Mouse (Mus musculus) forebrain, embryonic 16.5 days (tissue): Measurements from ENCODE around the gene Lpin1. TPM values are rescaled to one million over a fixed set of nuclear protein-coding genes. Genes with fewer than 3 reads are reported as not detected.
A peak's percentile ranks its signal among the peaks of the same experiment; 100 is the strongest.

Experiments used
- ATAC-seq: fragments of 200-750 bp; cut with Nextera tagmentation; 2 replicates; pipeline ENCODE4 v1.8.0; 2017; ENCODE audit warnings: mild to moderate bottlenecking, moderate library complexity
- H3K27ac ChIP-seq: fragments of 300-500 bp; sonication (generic); 2 replicates; pipeline ENCODE4 v1.5.1; 2014; ENCODE audit warnings: low read length, control low read depth
- H3K27me3 ChIP-seq: fragments of 300-500 bp; sonication (generic); replicated peaks from 2 replicates; pipeline ENCODE4 v1.6.1; 2014; ENCODE audit warnings: low read length; ENCODE audit not compliant: control insufficient read depth, insufficient read depth
- H3K36me3 ChIP-seq: fragments of 300-500 bp; sonication (generic); 2 replicates; pipeline ENCODE4 v1.6.1; 2014; ENCODE audit not compliant: control insufficient read depth, insufficient read depth
- H3K4me1 ChIP-seq: fragments of 300-500 bp; sonication (generic); replicated peaks from 2 replicates; pipeline ENCODE4 v1.6.1; 2014; ENCODE audit warnings: low read length; ENCODE audit not compliant: control insufficient read depth, insufficient read depth
- H3K4me2 ChIP-seq: fragments of 300-500 bp; sonication (generic); 2 replicates; pipeline ENCODE4 v1.6.1; 2014; ENCODE audit warnings: mild to moderate bottlenecking, low read length, control low read depth
- H3K4me3 ChIP-seq: fragments of 300-500 bp; sonication (generic); replicated peaks from 2 replicates; pipeline ENCODE4 v1.5.1; 2014; ENCODE audit warnings: mild to moderate bottlenecking, low read length, control low read depth
- H3K9ac ChIP-seq: fragments of 300-500 bp; sonication (generic); replicated peaks from 2 replicates; pipeline ENCODE4 v1.6.1; 2014; ENCODE audit warnings: low read depth, low read length, control low read depth
- H3K9me3 ChIP-seq: fragments of 300-500 bp; sonication (generic); 2 replicates; pipeline ENCODE4 v1.6.1; 2016; ENCODE audit warnings: low read length; ENCODE audit not compliant: control insufficient read depth
- WGBS: fragments of 180-500 bp; shearing (Covaris S2); extraction: QIAGEN DNeasy Blood & Tissue Kit; methylation state at CpG from one replicate; pipeline ENCODE4 v1.1.7; 2014; 5-methylcytosine and 5-hydroxymethylcytosine counted together
- polyA plus RNA-seq: library from polyadenylated mRNA; unstranded; fragments of >200 nt; fragmentation: Nextera tagmentation; extraction: Ambion mirVana; gene quantifications from 2 replicates; pipeline ENCODE4 v1.2.1, GENCODE M21; 2015

The Lpin1 gene
- polyA plus RNA-seq, 1 experiment from 2014 or later: 19.5 TPM

- WGBS: 40% methylated on average over 3 of the region's 3 CpGs
These were observed 11.4 kb downstream of the Lpin1 start for GRCm38 (mm10) chr12:16599359-16599758.

DNA sequence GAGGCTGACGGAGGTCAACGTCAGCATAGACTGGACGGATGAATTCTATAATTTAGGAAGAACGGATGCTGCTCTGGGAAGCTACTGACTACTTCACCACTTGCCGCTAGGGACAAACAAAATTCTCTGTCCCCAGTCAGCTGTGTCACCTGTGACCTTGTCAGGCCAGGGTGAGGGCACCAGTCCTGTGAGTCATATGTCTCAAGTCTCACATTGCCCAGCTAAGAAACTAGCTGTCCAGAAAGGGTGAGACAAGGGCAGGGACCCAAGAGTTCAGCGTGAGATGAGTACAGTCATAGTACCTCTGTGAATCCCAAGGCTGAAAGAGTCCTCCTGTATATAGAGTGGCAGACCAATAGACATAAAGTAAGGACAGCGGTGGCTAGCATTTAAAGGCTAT, 17.0 kb downstream of the Lpin1 start:
- no peak overlapping the region for H3K9ac ChIP-seq
- ATAC-seq: no peak
- H3K27me3 ChIP-seq: no peaks in the 10 kb centered on the region
- no peaks in the 10 kb centered on the region for H3K9me3 ChIP-seq
- H3K27ac ChIP-seq: no peak overlapping the region
- 95% methylated on average over 7 of the region's 7 CpGs for WGBS
- no peaks in the 10 kb centered on the region for H3K36me3 ChIP-seq
- H3K4me1 ChIP-seq: peaks cover 21% of the 10 kb centered on the region
- no peak overlapping the region for H3K4me3 ChIP-seq
- no peak overlapping the region for H3K4me2 ChIP-seq

More at GRCm38 (mm10) chr12:16599359-16599758, 11.4 kb downstream of the Lpin1 start:
- Histone ChIP-seq H3K9me3 (no peaks in the 10 kb centered on the region), H3K4me3 (no peak overlapping the region), H3K4me2 (no peak overlapping the region), H3K4me1 (no peaks in the 10 kb centered on the region), H3K27ac (no peak overlapping the region), H3K36me3 (no peaks in the 10 kb centered on the region), H3K9ac (no peak overlapping the region), H3K27me3 (no peaks in the 10 kb centered on the region)
- no peak for ATAC-seq

DNA sequence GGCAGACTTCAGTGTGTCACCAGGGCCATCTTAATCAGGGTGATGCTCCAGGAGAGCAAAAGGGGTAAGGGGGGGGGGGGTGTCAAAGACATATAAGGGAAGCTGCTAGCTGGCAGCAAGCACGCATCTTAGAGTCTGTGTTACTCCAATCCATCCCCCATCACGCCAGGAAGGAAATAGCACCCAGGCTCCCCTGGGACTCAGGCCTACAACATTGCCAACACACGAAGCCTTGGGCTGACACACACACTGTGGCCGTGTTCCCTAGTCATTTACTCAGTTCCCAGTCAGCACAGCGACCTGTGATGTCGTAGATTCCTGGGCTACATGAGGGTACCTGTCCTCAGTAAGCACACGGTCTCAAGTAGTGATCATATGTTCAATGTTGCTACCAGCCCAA, 17.8 kb downstream of the Lpin1 start:
- ATAC-seq: no peak
- no peaks in the 10 kb centered on the region for H3K36me3 ChIP-seq
- no peak overlapping the region for H3K9ac ChIP-seq
- no peak overlapping the region for H3K4me3 ChIP-seq
- H3K4me2 ChIP-seq: no peak overlapping the region
- H3K9me3 ChIP-seq: no peaks in the 10 kb centered on the region
- WGBS: 75% methylated on average over 7 of the region's 7 CpGs
- H3K27ac ChIP-seq: no peak overlapping the region
- H3K27me3 ChIP-seq: no peaks in the 10 kb centered on the region
- H3K4me1 ChIP-seq: peaks cover 28% of the 10 kb centered on the region

GRCm38 (mm10) chr12:16592451-16592850, 18.3 kb downstream of the Lpin1 start:
- Histone ChIP-seq H3K4me3 (no peak overlapping the region), H3K27ac (no peak overlapping the region), H3K9me3 (no peaks in the 10 kb centered on the region), H3K36me3 (no peaks in the 10 kb centered on the region), H3K9ac (no peak overlapping the region), H3K4me1 (peaks cover 34% of the 10 kb centered on the region), H3K27me3 (no peaks in the 10 kb centered on the region), H3K4me2 (no peak overlapping the region)
- no peak for ATAC-seq
- WGBS: 68% methylated on average over 5 of the region's 5 CpGs

DNA sequence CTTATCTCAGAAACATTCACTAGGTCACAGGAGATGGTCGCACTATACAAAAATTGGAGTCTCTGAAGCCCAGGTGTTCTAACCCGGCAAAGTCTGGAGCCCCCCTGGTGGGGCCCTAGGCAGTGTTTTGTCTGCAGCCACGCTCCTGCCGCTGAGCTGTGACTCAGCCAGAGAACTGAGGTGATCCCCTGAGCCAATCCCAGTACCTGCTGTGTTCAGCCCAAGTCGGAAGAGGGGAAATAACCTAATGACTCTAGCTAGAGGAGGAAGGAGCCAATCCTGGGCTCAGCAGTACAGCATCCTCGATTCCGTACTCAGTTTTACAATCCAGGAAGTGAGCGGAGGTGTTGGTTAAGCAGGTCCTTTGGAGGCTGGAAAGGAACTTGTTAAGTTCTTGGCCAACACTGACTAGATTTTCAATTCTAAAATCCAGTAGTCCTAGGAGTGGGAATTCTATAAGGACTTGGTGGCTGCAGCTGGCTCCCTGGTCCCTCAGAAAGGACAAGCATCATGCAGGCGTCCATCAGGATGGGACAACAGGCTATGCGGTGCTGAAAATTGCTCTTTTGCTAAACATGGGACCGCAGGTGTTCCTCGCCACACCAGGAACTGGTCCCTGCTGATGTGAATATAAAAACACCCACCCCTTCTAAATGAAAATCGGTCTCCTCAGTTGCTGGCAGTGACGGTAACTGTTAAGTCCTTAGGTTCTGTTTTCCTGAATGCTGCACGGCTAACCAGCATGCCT, 19.1 kb downstream of the Lpin1 start:
- peak overlapping the region; percentile 79 for H3K4me2 ChIP-seq
- peak overlapping the region; percentile 56 for H3K4me3 ChIP-seq
- no peaks in the 10 kb centered on the region for H3K36me3 ChIP-seq
- H3K9me3 ChIP-seq: no peaks in the 10 kb centered on the region
- H3K4me1 ChIP-seq: peaks cover 42% of the 10 kb centered on the region
- peak overlapping the region; percentile 66 for H3K9ac ChIP-seq
- whole genome bisulfite sequencing: 2% methylated on average over 15 of the region's 15 CpGs
- ATAC-seq: peak; percentile 79
- no peaks in the 10 kb centered on the region for H3K27me3 ChIP-seq
- peak overlapping the region; percentile 75 for H3K27ac ChIP-seq

DNA sequence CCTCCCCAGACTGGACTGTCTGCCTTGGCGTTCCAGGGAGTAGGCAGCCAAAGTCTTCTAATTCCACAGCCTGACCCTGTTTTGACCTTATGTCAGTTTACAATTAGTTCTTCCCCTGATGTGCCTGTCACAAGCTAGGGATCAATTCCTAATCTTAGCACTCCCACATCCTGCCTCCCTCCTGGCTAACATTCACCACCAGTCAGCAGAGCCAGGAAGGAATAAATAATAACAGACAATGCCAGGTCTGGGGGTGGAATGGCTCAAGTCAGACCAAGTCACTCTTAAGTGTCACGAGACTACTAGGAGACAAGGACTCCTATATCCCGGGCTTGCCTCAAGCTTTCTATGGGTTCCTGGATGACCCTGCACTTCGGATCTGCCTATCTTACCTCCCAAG, 20.8 kb downstream of the Lpin1 start:
- H3K36me3 ChIP-seq: no peaks in the 10 kb centered on the region
- H3K27ac ChIP-seq: no peak overlapping the region
- H3K4me2 ChIP-seq: no peak overlapping the region
- no peak overlapping the region for H3K9ac ChIP-seq
- peaks cover 47% of the 10 kb centered on the region for H3K4me1 ChIP-seq
- H3K4me3 ChIP-seq: no peak overlapping the region
- no peak for ATAC-seq
- no peaks in the 10 kb centered on the region for H3K9me3 ChIP-seq
- 34% methylated on average over 4 of the region's 4 CpGs for WGBS
- no peaks in the 10 kb centered on the region for H3K27me3 ChIP-seq

DNA sequence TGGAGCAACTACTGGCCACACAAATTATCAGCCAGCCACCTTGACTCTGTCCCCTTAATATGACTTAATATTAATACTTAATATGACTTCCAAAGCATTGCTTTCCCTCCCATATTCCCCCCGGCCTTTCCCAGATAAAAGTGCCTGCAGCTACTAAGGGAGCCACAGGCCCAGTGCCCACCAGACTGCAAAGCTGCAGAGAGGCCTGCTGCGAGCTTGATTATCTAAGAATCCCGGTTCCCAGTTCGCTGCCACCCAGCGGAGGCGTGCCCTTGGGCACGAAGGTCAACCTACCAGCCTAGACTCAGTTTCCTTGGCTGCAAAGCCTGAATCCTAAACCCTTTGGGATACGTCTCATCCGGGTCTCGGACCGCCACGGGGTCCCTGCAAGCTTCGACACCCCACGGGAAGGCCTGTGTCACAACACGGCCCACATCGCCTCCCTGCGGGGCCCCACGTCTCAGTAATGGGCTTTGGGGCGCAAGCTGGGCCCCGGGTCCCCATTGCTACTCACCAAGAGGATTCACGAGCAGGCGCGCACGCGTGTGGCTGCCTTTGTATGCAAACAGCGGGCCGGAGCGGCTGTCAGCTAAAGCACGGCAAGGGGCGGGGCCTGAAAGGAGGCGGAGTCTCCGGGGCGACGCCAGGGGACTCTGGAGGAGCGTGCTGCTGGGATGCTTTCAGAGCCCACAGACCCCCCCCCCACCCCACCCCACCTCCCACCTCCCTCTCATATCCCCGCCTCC, 21.4 kb downstream of the Lpin1 start:
- ATAC-seq: peak; percentile 93
- peak overlapping the region; percentile 75 for H3K27ac ChIP-seq
- 0% methylated on average over 32 of the region's 36 CpGs for WGBS

GRCm38 (mm10) chr12:16588396-16589042, 22.2 kb downstream of the Lpin1 start:
- H3K4me1 ChIP-seq: peaks cover 51% of the 10 kb centered on the region
- ATAC-seq: no peak

More for the DNA sequence above, 21.4 kb downstream of the Lpin1 start:
- peak overlapping the region; percentile 81 for H3K4me3 ChIP-seq
- no peaks in the 10 kb centered on the region for H3K9me3 ChIP-seq
- peaks cover 47% of the 10 kb centered on the region for H3K4me1 ChIP-seq
- no peaks in the 10 kb centered on the region for H3K36me3 ChIP-seq
- H3K27me3 ChIP-seq: no peaks in the 10 kb centered on the region
- peak overlapping the region; percentile 80 for H3K9ac ChIP-seq
- peak overlapping the region; percentile 76 for H3K4me2 ChIP-seq

GRCm38 (mm10) chr12:16587767-16588166, 23.0 kb downstream of the Lpin1 start:
- Histone ChIP-seq H3K4me3 (peak overlapping the region; percentile 81; the same call in 1 of the 2 replicates), H3K9me3 (no peaks in the 10 kb centered on the region), H3K4me2 (peak overlapping the region; percentile 76), H3K27ac (no peak overlapping the region), H3K27me3 (no peaks in the 10 kb centered on the region), H3K36me3 (no peaks in the 10 kb centered on the region), H3K4me1 (peaks cover 51% of the 10 kb centered on the region), H3K9ac (no peak overlapping the region)
- WGBS: 78% methylated on average over 5 of the region's 5 CpGs
- ATAC-seq: no peak

More at GRCm38 (mm10) chr12:16588396-16589042, 22.2 kb downstream of the Lpin1 start:
- Histone ChIP-seq H3K27ac (peak overlapping the region; percentile 75; the same call in 1 of the 2 replicates), H3K4me3 (peak overlapping the region; percentile 81), H3K36me3 (no peaks in the 10 kb centered on the region), H3K9ac (peak overlapping the region; percentile 80), H3K27me3 (no peaks in the 10 kb centered on the region), H3K4me2 (peak overlapping the region; percentile 76), H3K9me3 (no peaks in the 10 kb centered on the region)
- WGBS: 21% methylated on average over 7 of the region's 7 CpGs
